Mouse (Mus musculus) telencephalon, adult 2 months (tissue): Measurements from ENCODE around the gene Axdnd1.
A peak's percentile ranks its signal among the peaks of the same experiment; 100 is the strongest.

ENCODE experiments used
- DNase-seq: peaks from one replicate; pipeline ENCODE4 v3.0.0-alpha.2; 2011; ENCODE audit warnings: low read depth, low spot score

The Axdnd1 gene

DNA sequence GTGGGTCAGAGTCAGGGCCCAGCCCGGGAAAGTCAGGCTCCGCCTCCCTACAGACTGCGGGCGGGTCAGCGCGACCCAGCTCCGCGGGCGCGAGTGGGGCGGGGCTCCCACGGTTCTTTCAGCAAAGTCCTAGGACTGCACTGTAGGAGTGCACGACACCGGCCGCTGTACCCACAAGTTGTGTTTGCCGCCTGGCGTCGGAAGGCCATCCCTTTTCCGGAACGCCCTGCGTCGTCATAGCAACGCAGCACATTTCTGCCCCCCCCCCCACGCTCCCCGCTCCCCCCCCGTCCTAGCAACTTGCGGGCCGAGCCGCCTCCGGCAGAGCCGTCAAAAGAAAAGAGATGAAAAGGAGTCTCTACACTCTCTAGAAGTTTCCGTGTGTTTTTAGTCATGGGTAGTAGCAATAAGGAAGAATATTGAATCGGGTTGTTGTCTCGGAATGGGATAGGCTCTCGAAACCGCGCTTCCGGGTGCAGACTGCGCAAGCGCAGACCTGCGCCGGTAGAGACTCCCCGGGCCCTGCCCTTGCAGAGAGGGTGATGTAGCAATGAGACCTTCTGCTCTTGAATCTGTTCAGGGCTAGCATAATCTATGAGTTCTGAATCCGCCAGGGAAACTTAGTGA, at the start of gene Axdnd1:
Gene Axdnd1, minus strand, starts transcription at position 489 of the 627 bp plus-strand sequence.
- peak; percentile 71 for DNase-seq

DNA sequence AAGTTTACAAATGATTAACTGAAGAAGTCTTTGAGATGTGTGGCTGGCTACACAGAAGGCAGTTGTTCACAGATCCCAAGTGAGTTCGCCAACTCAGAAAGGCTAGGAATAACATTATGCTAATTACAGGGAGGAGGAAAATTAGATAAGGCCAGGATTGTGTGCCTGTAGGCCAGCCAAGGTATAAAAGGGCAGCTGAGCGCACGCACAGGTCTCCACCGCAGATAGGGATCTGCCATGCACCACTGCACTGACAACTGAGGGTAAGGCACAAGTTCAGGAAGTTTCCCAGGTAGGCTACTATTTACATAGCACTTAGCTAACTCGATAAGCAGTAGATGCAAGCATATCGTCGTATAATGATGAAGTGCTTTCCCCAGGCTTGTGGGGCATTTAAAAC, 49.6 kb upstream of the Axdnd1 start:
- no peak for DNase-seq

DNA sequence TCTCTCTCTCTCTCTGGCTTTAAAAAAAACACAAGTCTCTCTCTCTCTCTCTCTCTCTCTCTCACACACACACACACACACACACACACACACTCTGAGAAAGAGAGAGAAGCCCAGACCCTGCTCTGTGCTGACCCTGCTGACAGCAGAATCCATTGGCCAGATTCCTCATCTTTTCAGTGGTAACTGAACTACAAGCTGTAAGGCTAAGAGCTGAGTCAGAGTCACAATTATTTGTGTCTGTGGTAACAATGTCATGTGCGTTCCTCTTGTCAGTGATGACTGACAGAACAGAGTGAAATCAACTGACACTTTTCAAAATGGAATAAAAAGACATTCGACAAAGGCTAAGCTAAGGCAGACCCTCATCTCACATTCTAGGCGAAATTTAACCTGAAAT, 47.6 kb upstream of the Axdnd1 start:
- no peak for DNase-seq

DNA sequence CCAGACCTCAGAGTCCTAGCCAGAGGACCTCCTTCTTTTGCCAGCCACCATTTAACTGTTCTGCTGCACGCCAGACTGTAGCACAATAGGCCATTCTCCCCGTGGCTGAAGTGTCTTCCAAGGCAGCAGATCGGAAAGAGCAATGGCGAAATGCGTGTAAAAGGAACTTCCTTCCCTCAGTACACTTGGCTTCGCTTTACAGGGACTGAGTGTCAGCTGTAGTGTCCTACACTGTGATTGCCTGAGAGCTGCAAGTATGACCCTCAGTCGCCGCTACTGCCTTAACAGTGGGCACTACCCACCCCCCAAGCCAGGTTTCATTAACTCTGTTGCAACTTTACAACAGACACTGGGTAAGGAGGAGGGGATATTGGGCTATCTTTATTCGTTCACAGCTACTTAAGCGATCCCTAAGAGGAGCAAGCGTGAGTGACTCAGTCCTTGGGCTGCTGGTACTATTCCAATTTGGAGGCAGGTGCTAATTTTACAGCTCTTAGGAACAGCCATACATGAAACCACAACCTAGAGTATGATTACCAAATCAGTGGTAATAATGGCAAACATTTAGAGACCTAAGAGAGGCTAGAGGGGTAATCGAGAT, 46.8 kb upstream of the Axdnd1 start:
- DNase-seq, result no peak

DNA sequence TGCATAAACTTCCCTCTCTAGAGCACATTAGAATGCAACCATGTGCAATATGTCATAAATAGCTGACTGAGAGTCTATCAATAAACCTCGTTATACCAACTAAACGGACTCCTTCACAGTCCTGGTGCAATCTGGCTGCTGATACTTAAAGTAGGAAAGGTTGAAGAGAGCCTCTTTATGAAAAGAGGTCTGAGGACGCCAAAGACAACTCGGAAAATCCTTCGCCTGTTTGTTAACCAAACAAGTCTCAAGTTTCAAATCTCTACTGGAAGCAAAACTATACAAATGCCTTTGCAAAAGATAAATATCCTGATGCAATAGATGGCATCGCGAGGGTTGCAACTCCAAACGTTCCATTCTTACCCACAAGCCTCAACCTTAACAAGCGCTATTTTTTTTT, 44.0 kb upstream of the Axdnd1 start:
- DNase-seq, result no peak

DNA sequence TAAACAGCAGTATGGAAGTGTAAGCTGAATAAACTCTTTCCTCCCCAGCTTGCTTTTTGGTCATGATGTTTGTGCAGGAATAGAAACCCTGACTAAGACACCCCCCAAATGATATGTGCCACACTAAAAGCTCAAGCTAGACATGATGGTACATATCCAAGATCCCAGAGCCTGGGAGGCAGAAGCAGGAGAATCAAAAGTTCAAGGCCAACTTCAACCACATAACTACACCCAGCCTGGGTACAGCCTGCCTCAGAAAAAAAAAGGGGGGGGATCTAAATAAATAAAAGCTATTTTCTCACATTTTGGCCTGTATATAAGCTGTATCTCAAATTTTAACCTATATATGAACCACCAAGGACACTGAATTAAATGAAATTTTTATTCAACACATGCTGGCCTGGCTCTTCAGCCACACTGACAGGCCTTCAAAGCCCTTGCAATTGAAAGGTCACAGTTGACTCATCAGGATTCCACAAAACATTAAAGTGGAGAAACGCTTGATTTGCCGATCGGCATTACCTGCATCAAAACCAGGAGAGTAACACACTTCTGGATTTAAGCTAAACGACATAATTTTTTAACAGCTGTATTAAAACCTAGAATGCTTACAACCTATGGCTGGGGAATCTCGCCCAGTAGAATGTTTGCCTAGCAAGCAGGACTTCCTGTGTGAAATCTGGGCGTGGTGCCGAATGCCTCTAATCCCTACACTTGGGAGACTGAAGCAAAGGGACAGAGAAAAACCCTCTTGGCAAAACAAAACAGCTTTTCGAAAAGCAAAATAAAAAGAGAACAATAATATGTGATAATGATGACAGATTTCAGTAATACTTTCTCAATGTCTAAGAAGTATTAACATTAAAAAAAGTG, 43.3 kb upstream of the Axdnd1 start:
- DNase-seq, result no peak

DNA sequence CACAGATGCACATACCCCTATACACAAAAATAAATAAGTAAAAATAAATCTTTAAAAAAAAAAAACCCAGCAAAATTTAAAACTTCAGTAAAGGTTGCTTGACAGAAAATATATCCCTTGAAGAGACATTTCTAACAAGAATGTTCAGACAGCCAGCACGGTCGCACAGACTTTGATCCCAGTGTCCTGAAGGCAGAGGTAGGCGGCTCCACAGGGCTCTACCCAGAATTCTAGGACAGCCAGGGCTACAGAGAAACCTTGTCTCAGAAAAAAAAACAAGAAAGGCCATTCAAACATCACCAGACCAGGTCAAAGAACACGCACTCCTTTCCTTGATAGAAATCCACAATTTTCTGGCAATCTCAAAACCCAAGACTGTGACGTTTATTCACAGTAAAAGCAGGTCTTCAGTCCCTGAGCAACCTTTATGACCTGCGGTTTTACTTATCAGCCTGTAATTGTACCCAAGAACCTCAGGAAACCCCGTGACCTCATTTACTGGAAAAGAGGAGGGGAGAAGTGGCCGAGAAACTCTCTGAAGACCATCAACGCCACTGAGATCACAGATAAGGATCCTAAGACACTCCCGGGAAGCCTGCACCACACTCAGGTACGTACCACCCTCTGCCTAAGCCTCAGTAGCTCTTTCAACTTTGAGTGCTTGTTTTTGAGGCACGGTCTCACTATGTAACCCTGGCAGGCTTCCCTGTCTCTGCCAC, 41.5 kb upstream of the Axdnd1 start:
- DNase-seq, result no peak

DNA sequence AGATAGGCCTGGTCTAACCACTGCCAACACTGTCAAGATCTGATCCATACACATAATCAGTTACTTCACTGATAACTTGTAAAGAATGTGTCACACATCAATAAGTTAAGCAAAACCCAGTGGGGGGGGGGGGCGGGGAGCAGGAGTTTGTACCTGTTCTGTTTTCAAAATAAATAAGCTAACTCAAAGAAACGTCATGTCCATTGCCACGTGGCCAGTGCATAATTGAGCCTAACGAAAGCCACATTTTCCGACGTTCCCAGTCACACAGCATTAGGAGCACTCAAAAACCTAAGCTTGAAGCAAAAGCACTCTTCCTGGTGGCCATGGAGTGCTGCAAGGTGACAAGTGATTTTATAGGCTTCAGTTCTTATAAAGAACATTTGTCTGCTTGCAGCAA, 40.1 kb upstream of the Axdnd1 start:
- DNase-seq, result no peak

DNA sequence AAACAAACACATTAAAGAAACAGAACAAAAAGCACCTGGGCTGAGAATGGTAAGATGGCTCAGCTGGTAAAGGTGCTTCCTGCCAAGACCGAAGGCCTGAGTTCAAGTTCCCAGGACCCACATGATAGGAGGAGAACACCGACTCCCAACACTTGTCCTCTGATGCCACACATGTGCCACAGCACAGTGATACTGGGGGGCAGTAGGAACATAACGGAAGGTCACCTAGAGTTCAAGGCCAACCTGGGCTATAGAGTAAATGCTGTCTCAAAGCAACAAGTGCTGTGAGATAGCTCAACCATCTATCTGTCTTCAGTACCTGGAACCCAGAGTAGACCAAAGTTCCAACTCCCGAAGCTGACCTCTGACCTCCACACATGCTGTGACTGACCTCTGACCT, 39.3 kb upstream of the Axdnd1 start:
- DNase-seq, result no peak

DNA sequence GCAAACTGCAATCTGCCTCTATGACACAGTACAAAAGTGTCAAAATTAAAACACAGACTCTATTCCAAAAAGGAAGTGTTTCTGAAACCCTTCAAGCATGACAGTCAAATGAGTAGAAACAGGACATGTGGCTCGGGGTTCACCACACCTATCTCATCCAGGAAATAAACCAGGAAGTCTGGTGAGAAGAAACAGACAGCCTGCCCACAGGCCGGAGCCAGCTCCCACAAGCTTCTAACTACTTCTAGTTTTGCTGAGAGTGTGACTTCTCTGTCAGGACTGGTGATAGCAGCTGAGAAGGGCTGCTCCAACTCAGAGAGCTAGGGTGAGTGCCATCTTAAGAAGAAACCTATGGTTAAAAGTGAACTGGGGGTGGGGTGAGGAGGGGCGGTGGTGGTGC, 38.7 kb upstream of the Axdnd1 start:
- DNase-seq, result no peak

DNA sequence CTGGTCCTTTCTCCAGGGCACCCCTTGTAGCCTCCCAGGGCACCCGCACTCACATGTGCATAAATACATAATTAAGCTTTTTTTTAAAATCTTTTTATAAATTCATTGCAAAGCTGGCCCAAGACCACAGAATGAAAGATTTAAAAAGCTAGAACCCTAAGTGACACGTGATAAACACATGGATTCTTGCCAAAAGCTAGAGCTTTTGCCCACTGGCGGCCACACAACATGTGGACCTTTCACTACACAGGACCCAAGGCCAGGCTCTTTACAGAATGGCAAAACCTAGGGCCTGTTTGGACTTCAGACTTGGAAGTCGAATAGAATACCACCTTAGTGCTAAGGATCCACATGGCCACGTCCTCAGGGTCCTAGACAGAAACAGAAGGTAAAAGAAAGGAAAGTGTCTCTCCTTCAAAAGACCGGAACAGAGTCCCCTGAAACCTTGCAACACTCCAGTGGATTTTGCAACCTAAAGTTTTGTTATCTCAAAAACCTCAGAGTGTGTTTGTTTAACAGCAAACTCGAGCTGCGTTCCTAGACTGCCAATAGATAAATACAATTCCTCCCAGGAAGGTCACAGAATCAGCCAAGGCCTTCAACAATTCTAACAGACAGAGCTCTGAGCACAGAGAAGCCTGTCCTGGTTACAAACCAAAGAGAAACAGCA, 37.6 kb upstream of the Axdnd1 start:
- DNase-seq, result no peak

DNA sequence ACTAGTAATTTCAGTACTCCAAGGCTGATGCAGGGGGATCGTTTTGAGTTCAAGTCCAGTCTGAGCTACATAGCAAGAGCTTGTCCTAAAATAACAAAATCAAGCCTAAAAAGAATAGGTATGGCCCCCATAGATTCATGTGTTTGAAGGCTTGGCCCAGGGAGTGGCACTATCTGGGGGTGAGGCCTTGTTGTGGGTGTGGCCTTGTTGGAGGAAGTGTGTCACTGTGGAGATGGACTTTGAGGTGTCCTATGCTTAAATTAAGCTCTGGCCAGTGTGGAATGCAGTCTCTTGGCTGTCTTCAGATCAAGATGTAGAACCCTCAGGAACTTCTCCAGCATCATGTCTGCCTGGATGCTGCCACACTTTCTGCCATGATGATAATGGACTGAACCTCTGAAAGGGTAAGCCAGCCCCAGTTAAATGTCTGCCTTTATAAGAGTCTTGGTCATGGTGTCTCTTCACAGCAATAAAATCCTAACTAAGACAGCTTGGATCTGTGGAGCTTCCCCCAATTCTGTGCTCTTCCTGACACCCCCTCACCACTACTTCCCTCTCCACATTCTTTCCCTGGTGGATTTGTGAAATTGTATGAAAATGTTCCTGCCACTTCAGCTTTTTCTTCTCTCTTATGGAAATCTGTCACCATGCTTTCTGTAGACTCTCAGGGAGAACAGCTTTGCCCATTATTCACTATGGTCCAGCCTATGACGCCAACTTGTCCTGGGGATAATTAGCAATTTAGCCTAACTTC, 34.2 kb upstream of the Axdnd1 start:
- no peak for DNase-seq

DNA sequence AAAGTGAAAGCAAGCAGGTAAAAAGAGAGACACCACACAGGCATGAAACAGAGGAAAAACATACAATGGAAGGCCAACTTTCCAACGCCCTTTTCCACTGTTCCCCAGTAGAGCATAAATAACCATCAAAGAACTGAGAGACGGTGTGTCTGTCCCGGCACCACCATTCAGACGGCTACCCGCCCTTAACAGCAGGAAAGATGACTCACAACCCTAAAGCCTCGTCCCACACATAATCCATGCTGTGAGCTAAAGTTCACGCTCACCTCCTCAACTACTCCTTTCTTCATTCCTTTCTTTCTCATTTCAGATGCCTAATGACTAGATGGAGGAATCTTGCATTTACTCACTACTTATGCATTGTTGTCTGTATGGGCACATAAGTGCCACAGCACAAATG, 33.4 kb upstream of the Axdnd1 start:
- no peak for DNase-seq

DNA sequence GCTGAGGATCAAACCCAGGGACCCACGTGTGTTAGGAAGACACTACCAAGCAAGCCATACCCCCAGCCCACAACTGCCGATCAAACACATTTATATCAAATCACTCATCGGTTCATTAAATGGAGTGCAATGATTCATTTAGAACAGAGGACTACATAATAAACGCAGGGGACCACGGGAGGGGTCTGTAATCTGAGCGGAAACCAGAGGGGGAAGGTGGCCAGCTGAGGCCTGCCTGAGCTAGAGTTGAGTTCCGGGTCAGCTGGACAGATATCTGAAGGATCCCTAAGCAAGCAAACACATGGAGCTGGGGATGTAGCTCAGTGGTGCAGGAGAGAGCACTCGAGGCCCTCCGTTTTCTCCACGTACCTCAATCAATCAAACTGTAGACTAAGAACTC, 32.9 kb upstream of the Axdnd1 start:
- no peak for DNase-seq

DNA sequence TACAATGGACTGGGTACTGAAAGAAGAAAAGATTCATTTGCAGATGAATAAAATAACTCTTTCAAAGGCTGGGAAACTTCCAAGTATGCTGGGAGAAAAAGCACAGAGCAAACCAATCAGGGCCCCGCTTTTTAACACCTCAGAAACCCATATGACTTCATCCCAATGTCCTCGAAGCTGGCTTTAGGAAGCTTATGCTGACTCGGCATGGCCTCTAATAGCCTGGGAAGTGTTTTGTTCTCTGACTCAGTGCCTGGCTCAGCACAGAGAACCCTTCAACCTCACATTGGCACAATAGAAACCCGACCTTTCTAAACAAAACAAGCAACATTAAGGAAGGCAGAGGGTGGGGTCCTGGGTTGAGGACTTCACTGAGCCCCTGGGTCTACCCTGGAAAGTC, 29.5 kb upstream of the Axdnd1 start:
- DNase-seq, result no peak

DNA sequence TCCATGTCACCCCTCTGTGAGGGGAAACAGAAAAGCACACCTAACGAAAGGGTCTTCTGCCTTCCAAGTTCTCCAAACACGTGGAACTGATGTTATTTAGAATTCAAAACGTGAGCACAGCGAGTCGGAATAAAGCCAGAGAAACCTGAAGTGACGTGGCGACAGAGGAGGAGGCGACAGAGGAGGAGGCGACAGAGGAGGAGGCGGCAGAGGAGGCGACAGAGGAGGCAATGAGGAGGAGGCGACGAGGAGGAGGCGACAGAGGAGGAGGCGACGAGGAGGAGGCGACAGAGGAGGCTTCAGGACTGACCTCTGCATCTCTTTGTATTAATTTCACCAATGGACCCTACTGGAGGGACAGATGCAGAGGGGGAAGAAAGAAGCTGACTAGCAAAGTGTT, 28.7 kb upstream of the Axdnd1 start:
- DNase-seq, result no peak

DNA sequence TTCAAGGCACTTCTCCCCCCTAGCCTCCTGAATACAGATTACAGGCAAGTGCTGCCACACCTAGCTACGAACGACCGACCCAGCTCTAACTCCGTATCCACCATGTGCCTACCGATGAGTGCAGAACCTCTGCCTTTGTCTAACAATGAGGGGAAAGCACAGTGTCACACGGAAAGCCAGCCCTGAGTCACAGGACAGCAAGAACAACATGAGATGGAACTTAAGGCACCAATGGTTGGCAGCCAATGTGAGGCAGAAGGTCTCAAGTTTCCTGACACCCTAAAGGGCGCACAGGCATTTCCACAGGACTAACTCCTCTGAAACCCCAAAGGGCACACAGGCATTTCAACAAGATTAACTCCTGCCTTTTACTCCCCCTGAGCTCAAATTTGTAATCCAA, 28.1 kb upstream of the Axdnd1 start:
- no peak for DNase-seq

DNA sequence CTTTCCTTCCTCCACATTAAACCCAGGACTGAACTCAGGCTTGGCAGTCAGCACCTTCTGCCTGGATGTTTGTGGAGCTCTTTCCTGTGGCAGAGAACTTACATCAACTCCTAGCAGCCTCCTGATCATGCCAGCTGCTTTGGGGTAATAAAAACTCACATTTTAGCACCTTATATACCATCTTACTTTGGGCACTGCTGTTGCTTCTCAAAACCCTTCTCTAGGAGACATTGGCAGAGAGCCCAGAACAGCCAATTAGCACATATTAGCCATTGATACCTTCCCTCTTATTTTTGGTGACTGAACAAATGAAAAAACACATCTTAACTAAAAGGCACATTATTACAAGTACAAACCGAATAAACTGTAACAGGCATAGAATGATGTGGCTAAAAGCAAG, 24.1 kb upstream of the Axdnd1 start:
- DNase-seq, result peak; percentile 6

DNA sequence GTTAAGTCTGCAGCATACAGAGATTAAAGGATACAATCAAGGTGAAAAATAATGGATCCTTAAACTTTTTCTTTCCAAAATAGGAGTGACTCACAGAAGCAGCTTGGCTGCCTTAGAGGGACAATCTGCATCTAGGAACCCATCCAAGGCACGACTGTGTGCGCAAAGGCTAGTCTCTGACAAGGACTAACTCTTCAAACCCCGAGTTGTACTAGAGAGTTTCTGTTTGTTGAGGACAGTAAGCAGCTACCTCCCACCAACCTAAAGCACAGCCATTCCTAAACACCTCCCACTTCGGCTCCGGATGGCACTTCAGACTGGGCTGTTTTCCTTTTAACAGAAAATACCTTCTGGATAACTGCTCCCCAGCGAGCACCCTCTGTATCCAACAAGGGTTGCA, 21.8 kb upstream of the Axdnd1 start:
- DNase-seq, result peak; percentile 35

DNA sequence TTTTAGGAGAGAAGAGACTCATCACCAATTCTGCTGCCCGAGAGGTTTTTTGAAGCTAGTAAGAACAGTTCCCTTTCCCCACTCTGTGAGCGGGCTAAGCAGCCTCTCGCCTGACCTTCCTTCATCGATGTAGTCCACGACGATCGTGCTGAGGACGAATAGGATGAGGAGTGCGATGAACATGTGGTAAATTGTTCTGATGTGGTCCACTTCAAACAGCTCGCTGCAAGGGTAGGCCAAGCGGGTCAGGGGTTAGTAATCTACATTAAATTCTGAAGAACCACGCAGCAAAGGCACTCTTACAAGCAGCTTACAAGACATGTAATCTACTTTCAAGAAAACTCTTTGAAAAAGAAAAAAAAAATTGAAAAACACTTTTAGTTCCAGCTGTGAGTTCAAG, 21.3 kb upstream of the Axdnd1 start:
- DNase-seq, result no peak

DNA sequence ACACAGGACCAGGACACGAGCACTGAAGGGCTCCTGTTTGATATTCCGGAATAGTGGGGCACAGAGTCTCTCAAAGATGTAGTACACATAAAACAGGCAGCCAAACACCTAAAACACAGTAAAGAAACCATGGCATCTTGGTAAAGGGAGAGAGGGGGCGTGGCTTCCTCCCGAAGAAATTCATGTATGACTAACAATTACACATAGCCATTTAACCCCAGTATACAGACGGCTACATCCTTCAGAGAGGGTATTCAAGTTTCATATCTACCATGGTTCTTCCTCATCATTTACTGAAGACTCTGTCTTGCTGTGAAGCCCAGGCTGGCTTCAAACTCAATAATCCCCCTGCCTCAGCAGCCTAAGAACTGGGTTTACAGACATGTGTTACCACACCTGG, 16.8 kb upstream of the Axdnd1 start:
- no peak for DNase-seq
